Mouse (Mus musculus) midbrain, postnatal 0 days (tissue): ENCODE data around the gene Cenpb. TPM values are rescaled to one million over a fixed set of nuclear protein-coding genes. Genes with fewer than 3 reads are reported as not detected.

Experiments used
- ATAC-seq: fragments of 200-750 bp; cut with Nextera tagmentation; 2 replicates; pipeline ENCODE4 v1.8.0; 2017; ENCODE audit warnings: moderate number of reproducible peaks, mild to moderate bottlenecking, moderate TSS enrichment, moderate library complexity; ENCODE audit not compliant: low FRiP score
- DNase-seq: peaks from one replicate; pipeline ENCODE4 v3.0.0-alpha.2; 2015; ENCODE audit warnings: low spot score
- H3K27ac ChIP-seq: fragments of 300-500 bp; sonication (generic); 2 replicates; pipeline ENCODE4 v1.5.1; 2014; ENCODE audit warnings: low read depth, mild to moderate bottlenecking, low read length, mixed read lengths
- H3K27me3 ChIP-seq: fragments of 300-500 bp; sonication (generic); 2 replicates; pipeline ENCODE4 v1.6.1; 2014; ENCODE audit warnings: low read length, control low read depth, mixed read lengths; ENCODE audit not compliant: insufficient read depth
- H3K36me3 ChIP-seq: fragments of 300-500 bp; sonication (generic); 2 replicates; pipeline ENCODE4 v1.6.1; 2014; ENCODE audit warnings: low read length, control low read depth, mixed read lengths; ENCODE audit not compliant: insufficient read depth
- H3K4me1 ChIP-seq: fragments of 300-500 bp; sonication (generic); 2 replicates; pipeline ENCODE4 v1.6.1; 2014; ENCODE audit warnings: mild to moderate bottlenecking, control low read depth, antibody characterized with exemption, low read length, mixed read lengths; ENCODE audit not compliant: insufficient read depth
- H3K4me2 ChIP-seq: fragments of 300-500 bp; sonication (generic); 2 replicates; pipeline ENCODE4 v1.6.1; 2014; ENCODE audit warnings: low read depth, mild to moderate bottlenecking, low read length, mixed read lengths; ENCODE audit not compliant: poor library complexity, severe bottlenecking
- H3K4me3 ChIP-seq: fragments of 300-500 bp; sonication (generic); 2 replicates; pipeline ENCODE4 v1.5.1; 2014; ENCODE audit warnings: low read depth, mild to moderate bottlenecking, low read length, moderate library complexity
- H3K9ac ChIP-seq: fragments of 300-500 bp; sonication (generic); replicated peaks from 2 replicates; pipeline ENCODE4 v1.6.1; 2014; ENCODE audit warnings: mild to moderate bottlenecking, low read length, moderate library complexity, mixed read lengths; ENCODE audit not compliant: poor library complexity, severe bottlenecking
- H3K9me3 ChIP-seq: fragments of 300-500 bp; sonication (generic); 2 replicates; pipeline ENCODE4 v1.6.1; 2016; ENCODE audit warnings: low read length, control low read depth
- CTCF ChIP-seq: IDR thresholded peaks from 2 replicates; pipeline ENCODE4 v1.5.1; 2016; ENCODE audit warnings: antibody characterized with exemption, mild to moderate bottlenecking
- WGBS: fragments of 180-500 bp; shearing (Covaris S2); extraction: QIAGEN DNeasy Blood & Tissue Kit; methylation state at CpG from one replicate; pipeline ENCODE4 v1.1.7; 2014; 5-methylcytosine and 5-hydroxymethylcytosine counted together
- polyA plus RNA-seq: library from polyadenylated mRNA; unstranded; fragments of >200 nt; fragmentation: Nextera tagmentation; extraction: Ambion mirVana; gene quantifications from 2 replicates; pipeline ENCODE4 v1.2.1, GENCODE M21; 2015
- total RNA-seq: library from RNA; depleted of rRNA; stranded (reverse); fragments of >200 nt; gene quantifications from 2 replicates; pipeline ENCODE4 v1.2.3, GENCODE M21; 2014

Gene Cenpb
- total and polyA plus RNA-seq, 2 experiments from 2014 or later, result 13.1 to 98.2 TPM

DNA sequence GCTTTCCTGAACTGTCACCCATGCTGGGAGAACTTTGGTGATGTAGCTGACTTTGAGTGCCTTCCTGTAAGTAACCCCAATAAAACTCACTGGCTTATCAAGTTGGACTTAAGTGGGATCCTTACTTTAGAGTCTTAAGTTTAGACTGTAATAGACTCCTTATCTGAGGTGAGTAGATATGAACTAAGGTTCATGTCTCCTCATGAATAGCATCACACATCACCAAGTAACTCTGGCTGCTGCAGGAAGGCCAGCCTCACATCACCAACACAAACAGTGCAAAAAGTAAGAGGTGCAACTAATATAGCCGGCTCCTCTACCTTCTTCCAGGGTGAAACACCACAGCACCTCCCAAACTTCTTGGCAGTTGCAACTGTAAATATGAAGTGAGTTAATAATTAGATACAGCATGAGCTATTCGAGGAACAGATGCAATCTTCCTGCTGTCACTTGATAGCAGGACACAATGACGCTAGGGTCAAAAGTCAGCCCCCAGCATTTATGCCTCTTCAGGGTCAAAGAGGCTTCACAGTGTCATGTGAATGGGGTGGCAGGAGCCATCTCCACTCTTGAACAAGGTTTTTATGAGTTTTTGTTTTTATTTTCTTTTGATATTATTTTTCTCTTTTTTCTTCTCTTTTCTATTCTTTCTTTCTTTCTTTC is 42.1 kb upstream of the Cenpb start:
- 76% methylated on average over 3 of the region's 3 CpGs for WGBS
- ATAC-seq (no peak), DNase-seq (no peak)
- Histone ChIP-seq H3K4me1 (no peaks in the 10 kb centered on the region), H3K9ac (no peak overlapping the region), H3K36me3 (no peaks in the 10 kb centered on the region), H3K27me3 (no peaks in the 10 kb centered on the region), H3K4me2 (no peak overlapping the region), H3K27ac (no peak overlapping the region), H3K4me3 (no peak overlapping the region), H3K9me3 (no peaks in the 10 kb centered on the region)
- no peak for TF ChIP-seq CTCF

DNA sequence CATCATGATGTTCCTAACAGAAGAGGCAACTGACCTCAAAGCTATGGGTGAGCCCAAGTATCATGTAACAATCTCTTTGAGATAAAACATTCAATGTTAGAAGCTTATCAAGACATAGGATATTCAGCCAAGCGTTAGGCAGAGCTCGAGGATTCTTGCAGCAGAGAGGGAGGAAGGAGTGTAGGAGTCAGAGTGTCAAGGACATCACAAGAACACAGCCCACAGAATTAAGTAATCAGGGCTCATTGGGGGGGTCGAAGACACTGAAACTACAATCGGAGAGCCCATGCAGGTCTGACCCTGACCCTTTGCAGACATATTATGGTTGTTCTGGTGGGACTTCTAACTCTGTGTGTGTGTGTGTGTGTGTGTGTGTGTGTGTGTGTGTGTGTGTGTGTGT is 40.2 kb upstream of the Cenpb start:
- Histone ChIP-seq H3K9ac (no peak overlapping the region), H3K4me3 (no peak overlapping the region), H3K36me3 (no peaks in the 10 kb centered on the region), H3K27me3 (no peaks in the 10 kb centered on the region), H3K27ac (no peak overlapping the region), H3K4me2 (no peak overlapping the region), H3K4me1 (no peaks in the 10 kb centered on the region), H3K9me3 (no peaks in the 10 kb centered on the region)
- TF ChIP-seq CTCF, result no peak
- ATAC-seq (no peak), DNase-seq (no peak)
- 77% methylated on average over 4 of the region's 4 CpGs for WGBS

DNA sequence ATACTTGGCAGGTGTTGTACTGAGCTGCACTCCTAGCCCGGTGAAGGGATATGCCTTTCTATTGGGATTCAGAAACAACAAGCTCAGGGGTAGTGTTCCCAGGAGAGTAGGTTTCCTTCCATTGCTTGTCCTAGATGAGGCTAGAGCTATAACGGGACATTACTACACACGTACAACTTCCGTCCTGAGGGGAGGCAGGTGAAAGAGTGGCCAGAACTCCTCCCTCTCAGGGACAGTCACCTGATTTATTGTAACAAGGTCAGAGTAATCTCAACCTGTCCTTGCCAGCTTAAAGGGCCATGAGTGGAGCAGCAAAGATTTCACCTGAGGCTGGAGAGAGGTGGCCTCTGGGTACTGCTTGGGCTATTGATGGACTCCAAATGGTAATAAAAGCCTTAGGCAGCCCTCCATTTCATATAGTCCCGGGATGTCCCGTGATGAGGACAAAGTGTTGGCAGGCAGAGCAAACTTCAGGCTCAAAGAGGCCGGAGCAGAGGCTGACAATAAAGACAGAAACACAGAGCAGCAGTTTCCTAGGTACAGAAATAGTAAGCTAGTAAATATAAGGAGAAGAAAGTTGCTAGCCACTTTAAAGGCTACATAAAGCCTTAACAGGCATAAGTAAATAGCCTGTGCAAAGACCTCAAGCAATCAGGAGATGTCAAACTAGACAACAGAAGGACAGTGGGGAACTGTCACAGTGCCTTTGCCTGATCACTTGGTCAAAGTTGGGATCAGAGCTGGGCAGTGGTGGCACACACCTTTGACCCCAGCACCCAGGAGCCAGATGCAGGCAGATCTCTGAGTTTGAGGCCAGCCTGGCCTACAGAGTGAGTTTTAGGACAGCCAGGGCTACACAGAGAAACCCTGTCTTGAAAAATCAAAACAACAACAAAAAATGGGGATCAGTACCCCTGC is 36.3 kb upstream of the Cenpb start:
- Histone ChIP-seq H3K9ac (no peak overlapping the region), H3K4me1 (no peaks in the 10 kb centered on the region), H3K9me3 (no peaks in the 10 kb centered on the region), H3K27ac (no peak overlapping the region), H3K27me3 (no peaks in the 10 kb centered on the region), H3K36me3 (peaks cover 13% of the 10 kb centered on the region), H3K4me3 (no peak overlapping the region), H3K4me2 (no peak overlapping the region)
- 85% methylated on average over 7 of the region's 7 CpGs for WGBS
- ATAC-seq, result no peak
- TF ChIP-seq CTCF, result no peak
- DNase-seq, result no peak

DNA sequence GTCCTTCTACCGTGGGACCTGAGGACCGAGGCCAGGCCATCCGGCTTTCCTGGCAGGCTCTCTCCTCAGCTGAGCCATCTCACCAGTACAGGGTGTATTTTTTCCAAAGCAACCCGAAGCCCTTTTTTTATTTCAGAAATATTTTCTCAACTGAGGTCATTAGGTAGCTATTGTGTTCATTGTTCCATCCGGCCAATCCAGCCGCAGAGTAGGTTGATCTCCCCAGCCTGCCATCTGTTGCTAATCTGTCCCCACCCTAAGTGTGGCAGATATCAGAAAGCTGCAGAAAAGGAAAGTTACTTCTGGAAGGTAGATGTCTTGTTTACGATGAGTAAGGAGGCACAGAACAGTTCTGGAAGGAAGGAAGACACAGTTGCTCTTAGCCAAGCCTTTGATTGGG is 33.9 kb upstream of the Cenpb start:
- Histone ChIP-seq H3K9me3 (no peaks in the 10 kb centered on the region), H3K9ac (no peak overlapping the region)
- ATAC-seq, result no peak

DNA sequence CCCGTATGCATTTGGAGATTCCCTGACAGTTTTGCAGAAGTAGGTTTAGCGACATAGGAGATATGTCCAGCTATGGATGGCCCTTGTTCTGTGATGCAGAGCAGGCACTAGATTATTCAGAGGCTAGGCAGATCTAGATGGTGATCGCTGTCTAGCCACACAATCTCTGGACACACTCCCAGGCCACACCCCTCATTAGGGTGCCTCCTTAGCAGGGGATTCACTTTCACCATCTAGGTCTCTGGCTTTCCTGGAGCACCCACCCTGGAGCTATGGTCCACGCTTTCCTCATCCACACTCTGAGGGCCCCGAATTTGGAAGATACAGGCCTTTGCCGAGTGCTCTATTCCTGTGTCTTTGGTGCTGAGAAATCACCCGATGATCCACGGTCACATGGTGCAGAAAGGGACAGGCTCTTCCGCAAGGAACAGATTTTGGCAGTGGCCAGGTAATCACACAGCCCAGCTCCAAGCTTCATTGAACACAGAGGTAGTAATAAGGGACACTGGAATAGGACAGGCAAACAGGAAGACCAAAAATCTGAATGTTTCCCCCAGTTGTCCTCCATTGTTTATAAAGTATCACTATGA is 31.3 kb upstream of the Cenpb start:
- no peak for TF ChIP-seq CTCF
- no peaks in the 10 kb centered on the region for H3K27me3 ChIP-seq

More for the DNA sequence above, 33.9 kb upstream of the Cenpb start:
- H3K36me3 ChIP-seq, result peaks cover 13% of the 10 kb centered on the region
- WGBS, result 87% methylated on average over 7 of the region's 7 CpGs
- no peak for TF ChIP-seq CTCF
- DNase-seq, result no peak
- no peaks in the 10 kb centered on the region for H3K27me3 ChIP-seq
- H3K27ac ChIP-seq, result no peak overlapping the region
- H3K4me3 ChIP-seq, result no peak overlapping the region
- H3K4me1 ChIP-seq, result 0 out of 2 replicates have a peak, but pooled peaks cover 2% of the 10 kb centered on the region
- H3K4me2 ChIP-seq, result no peak overlapping the region

More for the DNA sequence above, 31.3 kb upstream of the Cenpb start:
- H3K27ac ChIP-seq, result peak overlapping the region; percentile 91
- peak overlapping the region; percentile 59 for H3K4me3 ChIP-seq
- peak overlapping the region; percentile 58 for H3K4me2 ChIP-seq
- DNase-seq, result no peak
- WGBS, result 62% methylated on average over 9 of the region's 9 CpGs
- ATAC-seq, result no peak
- peak overlapping the region; percentile 74; the same call in 1 of the 2 replicates for H3K9ac ChIP-seq
- H3K9me3 ChIP-seq, result no peaks in the 10 kb centered on the region
- H3K36me3 ChIP-seq, result peaks cover 13% of the 10 kb centered on the region
- H3K4me1 ChIP-seq, result 0 out of 2 replicates have a peak, but pooled peaks cover 2% of the 10 kb centered on the region
